Mouse (Mus musculus): ENCODE results near the gene Gm42674. TPM values are rescaled to one million over a fixed set of nuclear protein-coding genes. Genes with fewer than 3 reads are reported as not detected.

Gene Gm42674
- polyA plus RNA-seq, 1 experiment from 2014 or later, result not detected

DNA sequence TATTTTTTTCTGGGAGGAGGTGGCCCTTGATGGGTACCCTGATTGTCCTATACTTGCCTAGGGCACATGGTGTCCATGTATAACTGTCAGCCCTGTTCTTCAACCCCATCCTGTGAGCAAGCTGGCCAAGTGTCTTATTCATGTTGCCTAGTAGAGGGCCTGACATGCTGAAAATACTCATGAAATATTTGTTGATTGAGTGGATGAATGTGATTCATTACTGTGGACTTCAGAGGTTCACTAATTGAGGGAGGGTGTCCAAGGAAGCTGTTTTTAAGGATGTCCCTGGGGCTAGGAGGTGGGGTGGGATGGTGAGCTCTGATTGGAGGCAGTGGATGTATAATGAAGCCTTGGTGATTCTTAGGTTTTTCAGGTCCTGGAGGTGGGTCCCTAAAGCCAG, 52.0 kb downstream of the Gm42674 start, which contains the start of gene S100a7a:
TSS of gene S100a7a (plus strand) at position 301 of the 400 bp plus-strand sequence.
- Histone ChIP-seq H3K27ac (replicated peaks; ENCODE audit: low read depth, low read length) (no peak within 1 kb of the TSS), H3K9ac (replicated peaks; ENCODE audit: low read length) (no peak within 1 kb of the TSS), H3K9me3 (ENCODE audit: control insufficient read depth, low read length) (no peaks in the 10 kb centered on the region), H3K36me3 (ENCODE audit: control insufficient read depth, insufficient read depth, low read length) (no peaks in the 10 kb centered on the region), H3K4me3 (replicated peaks; ENCODE audit: low read depth, low read length) (no peak within 1 kb of the TSS), H3K4me1 (ENCODE audit: control insufficient read depth, insufficient read depth, low read length) (no peaks in the 10 kb centered on the region), H3K4me2 (ENCODE audit: low read length) (no peak within 1 kb of the TSS), H3K27me3 (ENCODE audit: control insufficient read depth, insufficient read depth, low read length) (no peaks in the 10 kb centered on the region)
- no peak for DNase-seq
- no peak for ATAC-seq (ENCODE audit: low FRiP score, low TSS enrichment)

Other genes starting within 250 kb of the Gm42674 start
- gene Slc27a3, start 212.0 kb upstream of the Gm42674 start, polyA plus RNA-seq (2014; fragmentation: Nextera tagmentation; extraction: Ambion mirVana), result 23.6 and 25.0 TPM in 2 replicates
- gene Ints3, start 168.3 kb upstream of the Gm42674 start, polyA plus RNA-seq (2014; fragmentation: Nextera tagmentation; extraction: Ambion mirVana), result 32.3 and 35.0 TPM in 2 replicates
- gene Npr1, start 136.0 kb upstream of the Gm42674 start, polyA plus RNA-seq (2014; fragmentation: Nextera tagmentation; extraction: Ambion mirVana), result 0.65 and 2.3 TPM in 2 replicates
- 271 and 282 TPM in 2 replicates for gene Ilf2, start 125.8 kb upstream of the Gm42674 start, polyA plus RNA-seq (2014; fragmentation: Nextera tagmentation; extraction: Ambion mirVana)
- gene Snapin, start 110.9 kb upstream of the Gm42674 start, polyA plus RNA-seq (2014; fragmentation: Nextera tagmentation; extraction: Ambion mirVana), result 89.7 and 92.8 TPM in 2 replicates
- 135 and 145 TPM in 2 replicates for gene Chtop, start 92.4 kb upstream of the Gm42674 start, polyA plus RNA-seq (2014; fragmentation: Nextera tagmentation; extraction: Ambion mirVana)
- gene S100a1, start 87.5 kb upstream of the Gm42674 start, polyA plus RNA-seq (2014; fragmentation: Nextera tagmentation; extraction: Ambion mirVana), result 8.2 and 8.3 TPM in 2 replicates
- 5.9 and 8.0 TPM in 2 replicates for gene S100a13, start 87.5 kb upstream of the Gm42674 start, polyA plus RNA-seq (2014; fragmentation: Nextera tagmentation; extraction: Ambion mirVana)
- not detected in 2 replicates for gene S100a14, start 75.0 kb upstream of the Gm42674 start, polyA plus RNA-seq (2014; fragmentation: Nextera tagmentation; extraction: Ambion mirVana)
- 25.3 and 32.5 TPM in 2 replicates for gene S100a16, start 64.7 kb upstream of the Gm42674 start, polyA plus RNA-seq (2014; fragmentation: Nextera tagmentation; extraction: Ambion mirVana)
- not detected in 2 replicates for gene S100a3, start 41.3 kb upstream of the Gm42674 start, polyA plus RNA-seq (2014; fragmentation: Nextera tagmentation; extraction: Ambion mirVana)
- not detected in 2 replicates for gene S100a2, start 11.7 kb upstream of the Gm42674 start, polyA plus RNA-seq (2014; fragmentation: Nextera tagmentation; extraction: Ambion mirVana)
- 1.5 TPM in 1 of 2 replicates, not detected in the other for gene S100a4, start 1.9 kb downstream of the Gm42674 start, polyA plus RNA-seq (2014; fragmentation: Nextera tagmentation; extraction: Ambion mirVana)
- not detected in 2 replicates for gene S100a5, start 6.6 kb downstream of the Gm42674 start, polyA plus RNA-seq (2014; fragmentation: Nextera tagmentation; extraction: Ambion mirVana)
- 4.6 and 32.0 TPM in 2 replicates for gene S100a6, start 11.0 kb downstream of the Gm42674 start, polyA plus RNA-seq (2014; fragmentation: Nextera tagmentation; extraction: Ambion mirVana)
- not detected in 2 replicates for gene S100a7a, start 52.1 kb downstream of the Gm42674 start, polyA plus RNA-seq (2014; fragmentation: Nextera tagmentation; extraction: Ambion mirVana)
- gene S100a8, start 67.1 kb downstream of the Gm42674 start, polyA plus RNA-seq (2014; fragmentation: Nextera tagmentation; extraction: Ambion mirVana), result 2.2 TPM in 1 of 2 replicates, not detected in the other
- gene S100a9, start 93.8 kb downstream of the Gm42674 start, polyA plus RNA-seq (2014; fragmentation: Nextera tagmentation; extraction: Ambion mirVana), result 0.95 TPM in 1 of 2 replicates, not detected in the other
- gene Pglyrp4, start 125.0 kb downstream of the Gm42674 start, polyA plus RNA-seq (2014; fragmentation: Nextera tagmentation; extraction: Ambion mirVana), result 0.16 TPM in 1 of 2 replicates, not detected in the other
- not detected in 2 replicates for gene Gm5849, start 176.0 kb downstream of the Gm42674 start, polyA plus RNA-seq (2014; fragmentation: Nextera tagmentation; extraction: Ambion mirVana)